Mouse (Mus musculus) splenic B cell, adult 2 months (primary cell): ENCODE results near the gene Ttc21a.
A peak's percentile ranks its signal among the peaks of the same experiment; 100 is the strongest.

ENCODE experiments used
- DNase-seq: peaks from one replicate; pipeline ENCODE4 v3.0.0-alpha.2; 2011; ENCODE audit warnings: low read depth, low spot score
- H3K27me3 ChIP-seq: 2 replicates; pipeline ENCODE4 v1.6.1; 2012; ENCODE audit warnings: mild to moderate bottlenecking, low read length, moderate library complexity, mixed read lengths; ENCODE audit not compliant: control insufficient read depth, poor library complexity, insufficient read depth, severe bottlenecking
- H3K36me3 ChIP-seq: 2 replicates; pipeline ENCODE4 v1.6.1; 2012; ENCODE audit warnings: mild to moderate bottlenecking, low read length, moderate library complexity, mixed read lengths; ENCODE audit not compliant: control insufficient read depth, poor library complexity, insufficient read depth, severe bottlenecking

Gene Ttc21a

DNA sequence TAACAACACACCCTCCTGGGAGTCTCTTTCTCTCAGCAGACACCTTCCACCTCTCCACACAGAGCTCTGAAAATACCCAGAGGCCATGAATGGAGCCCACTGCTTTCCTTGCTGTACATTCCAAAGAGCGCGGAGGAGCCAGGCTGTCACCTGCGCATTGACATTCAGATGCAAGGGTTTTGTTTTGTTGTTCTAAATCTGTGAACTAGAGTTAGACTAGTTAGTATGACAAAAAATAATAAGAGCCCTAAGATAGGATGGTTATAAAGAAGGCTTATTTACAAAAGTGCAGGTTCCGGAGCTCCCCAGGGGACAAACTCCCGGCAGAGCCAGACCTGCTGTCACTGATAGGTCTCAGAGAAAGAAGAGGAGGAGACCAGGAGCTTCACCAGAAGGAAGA, 53.9 kb downstream of the Ttc21a start:
- no peak for DNase-seq
- Histone ChIP-seq H3K27me3 (no peaks in the 10 kb centered on the region), H3K36me3 (no peaks in the 10 kb centered on the region)

DNA sequence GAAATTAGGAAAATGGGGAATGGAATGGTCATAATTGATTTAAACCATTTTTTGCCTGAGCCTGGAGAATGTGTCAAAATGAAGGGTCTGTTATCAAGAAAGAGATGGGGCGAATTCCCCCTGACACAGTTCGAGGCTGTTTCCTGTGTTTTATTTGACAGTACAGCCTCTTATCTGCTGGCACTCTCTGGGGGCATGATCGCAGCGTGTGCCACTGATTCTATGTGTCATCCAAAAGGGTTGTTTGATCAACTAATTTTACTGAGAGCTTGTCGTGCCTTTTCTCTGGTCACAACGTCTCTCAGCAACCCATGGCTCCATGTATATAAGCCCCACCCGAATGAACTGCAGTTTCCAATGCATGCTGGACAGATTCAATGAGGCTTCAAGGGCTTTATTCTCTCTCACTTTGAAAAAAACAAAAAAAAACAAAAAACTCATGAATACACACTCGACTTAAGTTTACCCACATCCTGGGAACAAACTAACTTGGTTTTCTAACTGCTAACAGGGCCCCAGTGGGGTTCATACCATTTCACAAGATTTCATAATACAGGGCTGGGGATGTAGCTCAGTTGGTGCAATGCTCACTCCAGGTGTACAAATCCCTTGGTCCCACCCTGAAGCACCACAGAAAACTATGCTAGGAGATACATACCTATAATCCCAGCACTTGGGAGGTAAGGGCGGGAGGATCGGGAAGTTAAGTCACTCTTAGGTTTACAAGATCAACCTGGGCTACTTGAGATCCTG, 55.9 kb downstream of the Ttc21a start:
- H3K36me3 ChIP-seq = no peaks in the 10 kb centered on the region
- no peak for DNase-seq

DNA sequence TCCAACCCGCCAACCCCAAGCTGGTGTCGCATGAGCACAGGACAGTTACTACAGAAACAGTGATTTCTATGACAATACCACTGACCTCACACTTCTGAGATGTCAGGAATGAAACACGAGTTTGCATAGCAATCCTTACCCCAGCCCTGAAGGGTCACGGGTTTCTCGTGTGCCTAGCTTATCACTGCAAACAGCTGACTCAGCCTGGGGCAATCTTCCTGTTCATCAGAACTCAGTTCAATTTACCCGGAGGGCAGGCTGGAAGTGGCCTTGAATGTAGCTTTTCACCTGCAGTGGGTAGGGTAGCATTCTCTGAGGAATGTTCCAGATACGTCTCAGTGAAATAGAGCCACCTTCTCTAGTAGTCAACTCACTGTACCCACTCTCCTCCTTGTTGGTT, 56.8 kb downstream of the Ttc21a start:
- no peak for DNase-seq
- Histone ChIP-seq H3K36me3 (no peaks in the 10 kb centered on the region), H3K27me3 (no peaks in the 10 kb centered on the region)

More for the DNA sequence above, 55.9 kb downstream of the Ttc21a start:
- H3K27me3 ChIP-seq = no peaks in the 10 kb centered on the region

DNA sequence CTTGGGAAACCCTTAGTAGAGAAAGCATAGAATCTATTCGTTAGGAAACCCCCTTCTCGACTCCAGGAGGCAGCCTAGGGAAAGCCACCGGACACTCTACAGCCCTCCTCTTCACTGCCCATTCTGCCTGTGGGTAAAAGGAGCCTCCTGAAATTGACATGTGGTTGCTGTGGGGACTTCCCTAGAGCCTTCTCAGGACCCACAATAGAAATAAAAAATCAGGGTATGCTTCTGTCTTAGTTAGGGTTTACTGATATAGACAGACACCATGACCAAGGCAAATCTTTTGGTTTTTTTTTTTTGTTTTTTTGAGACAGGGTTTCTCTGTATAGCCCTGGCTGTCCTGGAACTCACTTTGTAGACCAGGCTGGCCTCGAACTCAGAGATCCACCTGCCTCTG, 58.7 kb downstream of the Ttc21a start:
- Histone ChIP-seq H3K27me3 (no peaks in the 10 kb centered on the region), H3K36me3 (no peaks in the 10 kb centered on the region)
- no peak for DNase-seq

- Histone ChIP-seq H3K27me3 (no peaks in the 10 kb centered on the region), H3K36me3 (no peaks in the 10 kb centered on the region)
- DNase-seq = no peak
Measured at GRCm38 (mm10) chr9:119998776-119999175, 61.4 kb downstream of the Ttc21a start.

DNA sequence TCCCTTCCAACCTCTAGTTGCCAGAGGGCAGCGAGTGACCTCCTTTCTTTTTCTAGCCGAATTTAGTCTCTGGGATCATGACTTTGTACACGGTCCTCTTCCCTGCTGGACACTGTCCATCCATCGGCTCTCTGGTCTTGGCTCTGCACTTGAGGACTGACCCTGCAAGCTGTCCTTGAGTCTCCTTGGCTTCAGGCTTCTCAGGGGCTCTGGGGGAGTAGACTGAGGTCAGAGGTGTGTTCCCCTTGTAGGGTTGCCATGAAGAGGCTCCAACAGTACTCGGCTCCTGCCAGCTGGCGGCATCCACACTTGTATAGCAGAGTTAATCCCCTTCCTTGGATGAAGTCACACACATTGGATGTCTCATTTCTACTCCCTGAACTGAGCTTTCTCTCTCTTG, 62.2 kb downstream of the Ttc21a start:
- Histone ChIP-seq H3K27me3 (no peaks in the 10 kb centered on the region), H3K36me3 (no peaks in the 10 kb centered on the region)
- no peak for DNase-seq

DNA sequence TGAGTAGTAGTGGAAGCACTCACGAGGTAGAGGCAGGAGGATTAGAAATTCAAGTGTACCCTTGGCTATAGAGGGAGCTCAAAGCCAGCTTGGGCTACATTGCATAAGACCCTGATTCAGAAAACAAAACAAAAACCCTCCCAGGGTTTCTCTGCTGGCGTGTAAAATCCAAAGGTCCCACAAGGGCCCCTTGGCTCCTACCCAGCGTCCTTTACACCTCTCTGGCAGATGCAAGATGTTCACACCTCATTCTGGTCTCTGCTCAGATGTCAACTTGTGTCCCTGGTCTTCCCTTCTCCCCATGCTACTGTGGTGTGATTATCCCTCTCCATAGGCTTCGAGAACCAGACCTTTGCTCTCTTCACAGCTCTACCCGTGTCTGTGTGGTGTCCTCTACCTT, 63.4 kb downstream of the Ttc21a start:
- no peak for DNase-seq
- Histone ChIP-seq H3K27me3 (no peaks in the 10 kb centered on the region), H3K36me3 (no peaks in the 10 kb centered on the region)

- DNase-seq = peak; percentile 75
Measured at GRCm38 (mm10) chr9:120001945-120002725, 64.7 kb downstream of the Ttc21a start.

GRCm38 (mm10) chr9:120002893-120003292, 65.5 kb downstream of the Ttc21a start:
- H3K36me3 ChIP-seq = no peaks in the 10 kb centered on the region
- DNase-seq = no peak
- no peaks in the 10 kb centered on the region for H3K27me3 ChIP-seq

More at GRCm38 (mm10) chr9:120001945-120002725, 64.7 kb downstream of the Ttc21a start:
- H3K27me3 ChIP-seq = no peaks in the 10 kb centered on the region
- no peaks in the 10 kb centered on the region for H3K36me3 ChIP-seq

DNA sequence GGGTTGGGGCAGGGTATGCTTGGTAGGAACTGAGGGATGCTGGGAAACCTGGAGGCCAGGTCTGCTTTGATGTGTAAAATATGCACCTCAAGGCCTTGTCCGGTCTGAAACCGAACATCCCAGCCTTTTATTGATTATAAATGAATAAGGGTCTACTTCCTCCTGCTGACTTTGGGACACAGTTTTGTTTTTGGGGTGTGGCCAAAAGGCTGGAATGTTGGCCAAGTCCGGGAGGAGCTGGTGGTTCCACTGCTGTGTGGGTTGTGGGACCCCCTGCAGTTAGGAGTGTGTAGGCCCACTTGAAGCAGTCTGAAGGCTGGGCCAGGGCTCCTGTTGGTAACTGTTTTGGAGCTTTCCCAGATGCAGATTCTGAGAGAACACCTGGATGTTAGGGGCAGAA, 68.5 kb downstream of the Ttc21a start:
- H3K36me3 ChIP-seq = no peaks in the 10 kb centered on the region
- DNase-seq = no peak
- no peaks in the 10 kb centered on the region for H3K27me3 ChIP-seq

DNA sequence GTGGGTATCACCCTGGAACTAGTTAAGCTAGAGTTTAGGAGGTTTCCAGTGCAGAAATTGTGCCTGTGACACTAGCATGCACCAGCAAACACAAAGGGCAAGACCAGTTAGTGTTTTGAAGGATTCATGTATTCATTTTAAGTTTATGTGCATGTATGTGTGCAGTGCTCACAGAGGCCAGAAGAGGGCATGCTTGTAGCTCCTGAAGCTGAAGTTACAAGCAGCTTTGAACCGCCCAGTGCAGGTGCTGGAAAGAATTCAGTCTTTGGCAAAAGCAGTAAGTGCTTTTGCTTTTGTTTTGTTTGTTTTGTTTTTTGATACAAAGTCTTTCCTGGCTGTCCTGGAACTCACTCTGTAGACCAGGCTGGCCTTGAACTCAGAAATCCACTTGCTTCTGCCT, 70.4 kb downstream of the Ttc21a start:
- peak; percentile 31 for DNase-seq
- Histone ChIP-seq H3K36me3 (no peaks in the 10 kb centered on the region), H3K27me3 (no peaks in the 10 kb centered on the region)

GRCm38 (mm10) chr9:120009226-120009841, 71.9 kb downstream of the Ttc21a start:
- no peak for DNase-seq

GRCm38 (mm10) chr9:120009871-120010270, 72.5 kb downstream of the Ttc21a start:
- DNase-seq = no peak
- H3K27me3 ChIP-seq = no peaks in the 10 kb centered on the region
- H3K36me3 ChIP-seq = no peaks in the 10 kb centered on the region

More at GRCm38 (mm10) chr9:120009226-120009841, 71.9 kb downstream of the Ttc21a start:
- H3K27me3 ChIP-seq = no peaks in the 10 kb centered on the region
- no peaks in the 10 kb centered on the region for H3K36me3 ChIP-seq

DNA sequence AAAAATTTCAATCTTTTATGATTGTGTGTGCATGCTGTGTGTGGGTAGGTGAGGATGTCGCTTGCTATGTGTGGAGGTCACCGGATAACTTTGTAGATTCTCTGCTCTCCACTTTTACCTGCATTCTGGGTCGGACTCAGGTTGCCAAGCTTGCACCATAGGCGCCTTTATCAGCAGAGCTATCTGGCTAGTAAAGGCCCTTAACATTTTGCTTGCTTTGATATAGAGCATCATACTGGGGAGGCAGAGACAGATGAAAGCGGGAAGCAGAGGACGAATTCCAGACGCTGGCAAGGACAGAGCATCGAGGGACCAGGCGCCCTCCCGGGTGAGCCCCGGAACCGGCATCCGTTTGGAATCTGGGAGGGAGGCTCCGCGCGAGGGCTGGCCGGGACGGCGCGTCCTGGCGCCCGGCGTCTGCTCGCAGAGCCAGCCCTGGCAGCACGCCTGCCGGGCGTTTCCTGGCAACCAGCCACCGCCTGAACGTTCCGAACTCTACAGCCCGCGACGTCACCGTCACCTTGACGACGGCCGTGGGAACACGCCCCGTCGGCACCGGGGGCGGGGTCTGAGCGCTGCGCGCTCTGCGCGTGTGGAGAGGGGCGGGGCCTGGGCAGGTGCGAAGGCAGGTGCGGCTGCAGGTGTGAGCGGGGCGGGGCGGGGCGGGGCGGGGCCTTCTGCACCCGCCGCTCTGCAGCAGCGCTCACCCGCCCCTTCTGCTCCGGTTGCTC, 73.5 kb downstream of the Ttc21a start:
- Histone ChIP-seq H3K36me3 (no peaks in the 10 kb centered on the region), H3K27me3 (no peaks in the 10 kb centered on the region)
- peak; percentile 98 for DNase-seq
